Mouse (Mus musculus) forebrain, embryonic 14.5 days (tissue): ENCODE results near the gene Mndal. TPM values are rescaled to one million over a fixed set of nuclear protein-coding genes. Genes with fewer than 3 reads are reported as not detected.
"Not testable (repeated sequence)": the region's sequence is repeated elsewhere in the genome, so short reads cannot be mapped to it uniquely, and the experiment has no call there.

ENCODE experiments used
- ATAC-seq: fragments of 200-750 bp; cut with Nextera tagmentation; 2 replicates; pipeline ENCODE4 v1.8.0; 2017; ENCODE audit warnings: mild to moderate bottlenecking, moderate library complexity
- DNase-seq: peaks from one replicate; pipeline ENCODE4 v3.0.0-alpha.2; 2015; ENCODE audit warnings: low spot score
- H3K27ac ChIP-seq: fragments of 300-500 bp; sonication (generic); 2 replicates; pipeline ENCODE4 v1.5.1; 2014; ENCODE audit warnings: low read depth, mild to moderate bottlenecking, control low read depth, low read length, moderate library complexity
- H3K27me3 ChIP-seq: fragments of 300-500 bp; sonication (generic); replicated peaks from 2 replicates; pipeline ENCODE4 v1.6.1; 2014; ENCODE audit warnings: low read length, control low read depth, mixed read lengths; ENCODE audit not compliant: control insufficient read depth, insufficient read depth
- H3K36me3 ChIP-seq: fragments of 300-500 bp; sonication (generic); 2 replicates; pipeline ENCODE4 v1.6.1; 2014; ENCODE audit warnings: low read length, control low read depth; ENCODE audit not compliant: control insufficient read depth, insufficient read depth
- H3K4me1 ChIP-seq: fragments of 300-500 bp; sonication (generic); 2 replicates; pipeline ENCODE4 v1.6.1; 2014; ENCODE audit warnings: antibody characterized with exemption, low read length, control low read depth; ENCODE audit not compliant: control insufficient read depth, insufficient read depth
- H3K4me2 ChIP-seq: fragments of 300-500 bp; sonication (generic); 2 replicates; pipeline ENCODE4 v1.6.1; 2014; ENCODE audit warnings: mild to moderate bottlenecking, control low read depth, low read length
- H3K4me3 ChIP-seq: fragments of 300-500 bp; sonication (generic); 2 replicates; pipeline ENCODE4 v1.5.1; 2014; ENCODE audit warnings: low read depth, low read length, control low read depth
- H3K9ac ChIP-seq: fragments of 300-500 bp; sonication (generic); 2 replicates; pipeline ENCODE4 v1.6.1; 2014; ENCODE audit warnings: mild to moderate bottlenecking, low read length, control low read depth, moderate library complexity
- H3K9me3 ChIP-seq: fragments of 300-500 bp; sonication (generic); replicated peaks from 2 replicates; pipeline ENCODE4 v1.6.1; 2016; ENCODE audit warnings: low read length, control low read depth, mixed read lengths; ENCODE audit not compliant: control insufficient read depth
- WGBS: fragments of 180-500 bp; shearing (Covaris S2); extraction: QIAGEN DNeasy Blood & Tissue Kit; methylation state at CpG from one replicate; pipeline ENCODE4 v1.1.7; 2014; 5-methylcytosine and 5-hydroxymethylcytosine counted together
- polyA plus RNA-seq: library from polyadenylated mRNA; unstranded; fragments of >200 nt; fragmentation: Nextera tagmentation; extraction: Ambion mirVana; gene quantifications from 2 replicates; pipeline ENCODE4 v1.2.1, GENCODE M21; 2014

The Mndal gene
- polyA plus RNA-seq, 1 experiment from 2014 or later: 2.0 TPM

- H3K27ac ChIP-seq, H3K4me1 ChIP-seq, H3K4me3 ChIP-seq, H3K9me3 ChIP-seq, H3K9ac ChIP-seq, H3K4me2 ChIP-seq, ATAC-seq, DNase-seq, H3K27me3 ChIP-seq, H3K36me3 ChIP-seq: not testable (repeated sequence)
- 74% methylated on average over 1 of the region's 1 CpGs for WGBS
These were observed 65.2 kb downstream of the Mndal start for GRCm38 (mm10) chr1:173877125-173877524.

DNA sequence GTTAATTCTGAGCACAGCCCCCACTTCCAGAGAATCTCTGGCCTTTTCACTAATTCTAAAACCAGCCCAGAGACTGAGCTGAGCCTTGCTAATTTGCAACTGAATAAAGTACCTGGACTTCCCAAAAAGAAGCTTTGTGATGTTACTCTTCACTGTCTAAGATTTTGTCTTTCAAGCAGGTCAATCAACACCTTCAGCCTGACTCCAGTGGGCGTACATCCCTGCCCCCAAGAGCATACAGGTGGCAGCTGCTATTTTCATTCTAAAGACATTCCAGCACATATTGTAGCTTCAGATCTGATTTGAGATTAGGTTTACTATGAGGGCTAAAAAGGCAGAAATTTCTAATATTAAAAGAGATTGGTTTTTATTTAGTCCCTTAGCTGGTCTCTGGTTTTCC is 73.7 kb downstream of the Mndal start:
- not testable (repeated sequence) for H3K27ac ChIP-seq, H3K36me3 ChIP-seq, H3K9ac ChIP-seq, H3K27me3 ChIP-seq, DNase-seq, H3K9me3 ChIP-seq, H3K4me3 ChIP-seq, H3K4me2 ChIP-seq, H3K4me1 ChIP-seq, ATAC-seq
- WGBS: 71% methylated on average over 1 of the region's 1 CpGs

- DNase-seq (no peak), ATAC-seq (no peak)
- Histone ChIP-seq H3K4me3 (no peak overlapping the region), H3K4me2 (no peak overlapping the region), H3K9me3 (no peaks in the 10 kb centered on the region), H3K9ac (no peak overlapping the region), H3K4me1 (no peaks in the 10 kb centered on the region), H3K27ac (no peak overlapping the region), H3K36me3 (no peaks in the 10 kb centered on the region), H3K27me3 (no peaks in the 10 kb centered on the region)
- 87% methylated on average over 12 of the region's 12 CpGs for WGBS
These were observed 75.8 kb downstream of the Mndal start for GRCm38 (mm10) chr1:173866504-173866903.

GRCm38 (mm10) chr1:173853711-173854110 is 88.6 kb downstream of the Mndal start:
- not testable (repeated sequence) for ATAC-seq, H3K27ac ChIP-seq, H3K9ac ChIP-seq, H3K36me3 ChIP-seq, H3K4me1 ChIP-seq, H3K4me2 ChIP-seq, H3K27me3 ChIP-seq, H3K9me3 ChIP-seq, H3K4me3 ChIP-seq
- peak; percentile 13 for DNase-seq

GRCm38 (mm10) chr1:173852853-173853252 is 89.4 kb downstream of the Mndal start:
- H3K4me2 ChIP-seq, H3K9ac ChIP-seq, H3K4me1 ChIP-seq, H3K4me3 ChIP-seq, H3K9me3 ChIP-seq, H3K27ac ChIP-seq, H3K27me3 ChIP-seq, ATAC-seq, DNase-seq, H3K36me3 ChIP-seq: not testable (repeated sequence)
- 56% methylated on average over 4 of the region's 4 CpGs for WGBS

- ATAC-seq, H3K9me3 ChIP-seq, H3K36me3 ChIP-seq, H3K27me3 ChIP-seq, H3K4me3 ChIP-seq, H3K27ac ChIP-seq, H3K4me2 ChIP-seq, H3K9ac ChIP-seq, H3K4me1 ChIP-seq, DNase-seq: not testable (repeated sequence)
- WGBS: 85% methylated on average over 4 of the region's 4 CpGs
These were observed 96.1 kb downstream of the Mndal start for GRCm38 (mm10) chr1:173846193-173846592.

DNA sequence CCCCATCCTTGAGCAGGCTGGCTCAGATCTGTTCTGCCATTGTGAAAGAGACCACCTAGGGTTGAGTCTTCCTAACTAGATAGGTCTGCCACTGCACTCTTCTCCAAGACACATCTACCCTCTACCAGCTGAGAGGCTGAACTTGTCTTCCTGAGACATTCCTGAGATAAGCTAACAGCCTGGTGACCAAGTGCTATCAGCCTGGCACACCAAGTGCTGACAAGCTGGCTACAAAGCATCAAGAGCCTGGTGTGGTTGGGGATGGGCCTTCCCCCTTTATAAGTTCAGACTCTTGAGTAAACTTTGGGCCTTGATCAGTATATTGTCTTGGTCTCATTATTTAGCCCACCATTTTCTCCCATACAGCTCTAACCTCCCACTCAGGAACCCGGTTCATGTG is 97.5 kb downstream of the Mndal start:
- WGBS: 100% methylated on average over 1 of the region's 1 CpGs
- no peak for DNase-seq
- no peak overlapping the region for H3K4me2 ChIP-seq

DNA sequence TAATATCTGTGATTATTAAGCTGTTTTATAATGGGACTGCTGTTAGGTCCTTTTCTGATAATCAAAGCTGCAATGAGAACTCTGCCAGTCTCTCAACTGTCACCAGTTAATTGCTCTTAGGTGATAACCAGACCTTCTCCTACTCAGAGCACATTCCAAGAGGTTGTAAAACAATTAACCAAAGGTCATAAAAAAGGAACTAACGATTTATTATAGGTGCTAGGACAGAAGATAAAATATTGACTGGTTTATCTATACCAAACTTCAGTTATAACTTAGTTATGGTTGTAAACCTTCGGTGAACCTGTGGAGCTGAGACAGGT is 120.8 kb downstream of the Mndal start:
- H3K27me3 ChIP-seq, H3K27ac ChIP-seq, H3K4me3 ChIP-seq, H3K4me1 ChIP-seq, H3K9ac ChIP-seq, H3K36me3 ChIP-seq, H3K4me2 ChIP-seq, ATAC-seq, DNase-seq, H3K9me3 ChIP-seq: not testable (repeated sequence)
- 79% methylated on average over 2 of the region's 2 CpGs for WGBS

More for the DNA sequence above, 97.5 kb downstream of the Mndal start:
- H3K4me1 ChIP-seq: no peaks in the 10 kb centered on the region
- H3K9ac ChIP-seq: no peak overlapping the region
- H3K27ac ChIP-seq: no peak overlapping the region
- no peaks in the 10 kb centered on the region for H3K9me3 ChIP-seq
- H3K27me3 ChIP-seq: no peaks in the 10 kb centered on the region
- H3K4me3 ChIP-seq: no peak overlapping the region
- H3K36me3 ChIP-seq: no peaks in the 10 kb centered on the region
- ATAC-seq: no peak

GRCm38 (mm10) chr1:173820794-173821480 is 121.4 kb downstream of the Mndal start:
- not testable (repeated sequence) for H3K4me3 ChIP-seq, H3K9me3 ChIP-seq, H3K4me1 ChIP-seq, H3K27me3 ChIP-seq, H3K4me2 ChIP-seq, ATAC-seq, H3K36me3 ChIP-seq, DNase-seq, H3K27ac ChIP-seq, H3K9ac ChIP-seq
- WGBS: 85% methylated on average over 2 of the region's 2 CpGs
